Mouse (Mus musculus) lung, postnatal 14 days (tissue): ENCODE measurements around the gene Sh3d19.
A peak's percentile ranks its signal among the peaks of the same experiment; 100 is the strongest.
"Not testable (repeated sequence)": the region's sequence is repeated elsewhere in the genome, so short reads cannot be mapped to it uniquely, and the experiment has no call there.

ENCODE experiments used
- DNase-seq: peaks from one replicate; pipeline ENCODE4 v3.0.0; 2021

Gene Sh3d19

GRCm38 (mm10) chr3:86103449-86104291 is 132.8 kb downstream of the Sh3d19 start:
- DNase-seq, result no peak

- DNase-seq, result not testable (repeated sequence)
These were observed 133.5 kb downstream of the Sh3d19 start for GRCm38 (mm10) chr3:86104433-86104832.

- DNase-seq, result no peak
These were observed 134.0 kb downstream of the Sh3d19 start for GRCm38 (mm10) chr3:86104909-86105308.

- DNase-seq, result no peak
These were observed 135.2 kb downstream of the Sh3d19 start for GRCm38 (mm10) chr3:86106086-86106632.

- DNase-seq, result no peak
These were observed 137.0 kb downstream of the Sh3d19 start for GRCm38 (mm10) chr3:86107637-86108539.

- no peak for DNase-seq
These were observed 137.7 kb downstream of the Sh3d19 start for GRCm38 (mm10) chr3:86108576-86108975.

GRCm38 (mm10) chr3:86109099-86109498 is 138.2 kb downstream of the Sh3d19 start:
- DNase-seq, result no peak

- DNase-seq, result peak; percentile 48
These were observed 139.2 kb downstream of the Sh3d19 start for GRCm38 (mm10) chr3:86110077-86110476.

GRCm38 (mm10) chr3:86112766-86113165 is 141.9 kb downstream of the Sh3d19 start:
- no peak for DNase-seq

- DNase-seq, result peak; percentile 63
These were observed 143.9 kb downstream of the Sh3d19 start for GRCm38 (mm10) chr3:86114659-86115338.

- DNase-seq, result no peak
These were observed 146.0 kb downstream of the Sh3d19 start for GRCm38 (mm10) chr3:86116951-86117350.

- DNase-seq, result no peak
These were observed 148.5 kb downstream of the Sh3d19 start for GRCm38 (mm10) chr3:86119237-86119932.

GRCm38 (mm10) chr3:86122156-86122555 is 151.2 kb downstream of the Sh3d19 start:
- no peak for DNase-seq

- DNase-seq, result no peak
These were observed 152.4 kb downstream of the Sh3d19 start for GRCm38 (mm10) chr3:86123251-86123746.

- DNase-seq, result peak; percentile 76
These were observed 158.8 kb downstream of the Sh3d19 start for GRCm38 (mm10) chr3:86129757-86130156.

GRCm38 (mm10) chr3:86134939-86135638 is 164.2 kb downstream of the Sh3d19 start:
- DNase-seq, result no peak

GRCm38 (mm10) chr3:86135886-86136563 is 165.1 kb downstream of the Sh3d19 start:
- no peak for DNase-seq

GRCm38 (mm10) chr3:86136936-86137574 is 166.1 kb downstream of the Sh3d19 start:
- no peak for DNase-seq

GRCm38 (mm10) chr3:86139660-86140059 is 168.8 kb downstream of the Sh3d19 start:
- no peak for DNase-seq

GRCm38 (mm10) chr3:86141366-86141765 is 170.5 kb downstream of the Sh3d19 start:
- no peak for DNase-seq
